Mouse (Mus musculus) lung, embryonic 16.5 days (tissue): ENCODE measurements around the gene Plpp6. TPM values are rescaled to one million over a fixed set of nuclear protein-coding genes. Genes with fewer than 3 reads are reported as not detected.
"Not testable (repeated sequence)": the region's sequence is repeated elsewhere in the genome, so short reads cannot be mapped to it uniquely, and the experiment has no call there.

ENCODE experiments used
- ATAC-seq: fragments of 200-750 bp; cut with Nextera tagmentation; 2 replicates; pipeline ENCODE4 v1.8.0; 2017; ENCODE audit warnings: low read depth, mild to moderate bottlenecking, moderate library complexity
- H3K27ac ChIP-seq: fragments of 300-500 bp; sonication (generic); 2 replicates; pipeline ENCODE4 v1.5.1; 2014; ENCODE audit warnings: mild to moderate bottlenecking, control low read depth, low read length
- H3K27me3 ChIP-seq: fragments of 300-500 bp; sonication (generic); 2 replicates; pipeline ENCODE4 v1.6.1; 2014; ENCODE audit warnings: low read depth, low read length, mixed read lengths; ENCODE audit not compliant: control insufficient read depth, insufficient read depth
- H3K36me3 ChIP-seq: fragments of 300-500 bp; sonication (generic); 2 replicates; pipeline ENCODE4 v1.6.1; 2014; ENCODE audit warnings: low read length; ENCODE audit not compliant: control insufficient read depth, insufficient read depth
- H3K4me1 ChIP-seq: fragments of 300-500 bp; sonication (generic); replicated peaks from 2 replicates; pipeline ENCODE4 v1.6.1; 2014; ENCODE audit warnings: low read length, mixed read lengths; ENCODE audit not compliant: control insufficient read depth, insufficient read depth
- H3K4me2 ChIP-seq: fragments of 300-500 bp; sonication (generic); 2 replicates; pipeline ENCODE4 v1.6.1; 2014; ENCODE audit warnings: low read depth, low read length, control low read depth
- H3K4me3 ChIP-seq: fragments of 300-500 bp; sonication (generic); 2 replicates; pipeline ENCODE4 v1.5.1; 2014; ENCODE audit warnings: mild to moderate bottlenecking, low read length, control low read depth
- H3K9ac ChIP-seq: fragments of 300-500 bp; sonication (generic); 2 replicates; pipeline ENCODE4 v1.6.1; 2014; ENCODE audit warnings: low read length, control low read depth
- H3K9me3 ChIP-seq: fragments of 300-500 bp; sonication (generic); 2 replicates; pipeline ENCODE4 v1.6.1; 2016; ENCODE audit warnings: low read length; ENCODE audit not compliant: control insufficient read depth
- WGBS: fragments of 180-500 bp; shearing (Covaris S2); extraction: QIAGEN DNeasy Blood & Tissue Kit; methylation state at CpG from one replicate; pipeline ENCODE4 v1.1.7; 2014; 5-methylcytosine and 5-hydroxymethylcytosine counted together
- polyA plus RNA-seq: library from polyadenylated mRNA; unstranded; fragments of >200 nt; fragmentation: Nextera tagmentation; extraction: Ambion mirVana; gene quantifications from 2 replicates; pipeline ENCODE4 v1.2.1, GENCODE M21; 2015

Gene Plpp6
- polyA plus RNA-seq, 1 experiment from 2014 or later: 6.7 TPM

DNA sequence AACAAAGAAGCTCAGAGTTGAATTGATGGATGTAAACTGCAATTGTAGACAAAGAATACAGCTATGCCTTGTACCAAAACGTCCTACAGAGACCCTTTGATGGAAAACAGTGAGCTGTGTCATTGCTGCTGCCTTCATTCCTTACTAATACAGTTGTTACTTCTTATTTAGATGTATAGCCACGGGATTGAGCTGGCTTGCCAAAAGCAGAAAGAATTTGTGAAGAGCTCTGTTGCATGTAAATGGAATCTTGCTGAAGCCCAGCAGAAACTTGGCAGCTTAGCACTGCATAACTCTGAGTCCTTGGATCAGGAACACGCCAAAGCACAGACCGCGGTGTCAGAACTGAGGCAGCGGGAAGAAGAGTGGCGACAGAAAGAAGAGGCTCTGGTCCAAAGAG lies 31.1 kb downstream of the Plpp6 start:
- Histone ChIP-seq H3K36me3 (peaks cover 11% of the 10 kb centered on the region), H3K27me3 (no peaks in the 10 kb centered on the region), H3K4me2 (no peak overlapping the region), H3K9ac (no peak overlapping the region), H3K27ac (no peak overlapping the region), H3K4me1 (peaks cover 6% of the 10 kb centered on the region), H3K9me3 (no peaks in the 10 kb centered on the region), H3K4me3 (no peak overlapping the region)
- 80% methylated on average over 7 of the region's 7 CpGs for WGBS
- no peak for ATAC-seq

DNA sequence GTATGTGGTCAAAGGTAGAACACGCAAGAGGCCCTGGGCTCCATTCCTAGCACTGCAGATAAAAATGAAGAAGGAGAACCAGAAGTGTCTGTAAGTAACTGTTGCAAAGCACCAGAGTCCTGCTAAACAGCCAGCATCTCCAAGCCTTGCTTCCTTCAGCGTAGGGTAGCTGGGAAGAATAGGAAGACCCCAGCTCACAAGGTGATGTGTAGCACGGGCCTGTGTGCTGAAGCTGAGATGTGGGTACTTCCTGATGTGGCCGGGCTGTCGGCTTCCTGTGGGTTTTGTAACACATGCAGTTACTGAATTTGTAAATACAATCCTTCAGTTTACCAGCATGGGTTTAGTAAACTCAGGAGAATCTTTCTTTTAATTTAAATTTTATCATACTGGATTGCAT lies 31.6 kb downstream of the Plpp6 start:
- WGBS: 88% methylated on average over 5 of the region's 5 CpGs

DNA sequence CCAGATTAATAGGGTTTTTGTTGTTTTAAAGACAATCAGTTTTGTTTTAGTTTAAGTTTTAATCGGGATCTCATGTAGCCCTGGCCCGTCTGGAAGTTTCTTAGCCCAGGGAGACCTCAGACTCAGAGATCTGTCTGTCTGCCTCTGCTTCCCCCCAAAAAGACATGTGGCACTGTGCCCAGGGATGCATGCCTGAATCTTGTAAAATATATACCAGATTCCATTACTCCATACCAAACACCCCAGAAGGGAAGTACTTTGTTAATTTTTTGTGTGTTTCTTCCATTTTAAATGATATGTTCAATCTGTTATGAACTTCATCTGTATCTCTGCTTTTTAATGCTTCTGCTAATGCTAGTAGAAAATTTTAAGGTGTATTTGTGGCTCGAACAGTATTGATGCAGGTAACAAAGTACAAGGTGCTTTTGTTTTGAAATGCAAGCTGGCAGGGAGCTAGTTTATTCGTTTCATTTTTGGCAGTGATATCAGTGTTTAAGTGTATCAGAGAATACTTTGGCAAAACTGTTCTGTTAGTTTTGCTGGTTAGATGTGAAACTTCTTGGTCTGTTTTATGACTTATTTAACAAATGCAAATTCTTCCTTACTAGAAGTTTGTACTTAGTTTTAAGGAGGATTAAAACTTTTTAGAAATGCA lies 34.4 kb downstream of the Plpp6 start:
- H3K4me2 ChIP-seq: no peak overlapping the region
- no peaks in the 10 kb centered on the region for H3K27me3 ChIP-seq
- peaks cover 21% of the 10 kb centered on the region for H3K36me3 ChIP-seq
- H3K27ac ChIP-seq: no peak overlapping the region
- no peaks in the 10 kb centered on the region for H3K9me3 ChIP-seq
- no peak overlapping the region for H3K4me3 ChIP-seq
- 83% methylated on average over 4 of the region's 4 CpGs for WGBS
- no peak overlapping the region for H3K9ac ChIP-seq
- no peaks in the 10 kb centered on the region for H3K4me1 ChIP-seq
- no peak for ATAC-seq

More for the DNA sequence above, 31.6 kb downstream of the Plpp6 start:
- ATAC-seq: no peak
- no peaks in the 10 kb centered on the region for H3K9me3 ChIP-seq
- H3K27ac ChIP-seq: no peak overlapping the region
- no peak overlapping the region for H3K4me3 ChIP-seq
- H3K4me2 ChIP-seq: no peak overlapping the region
- H3K36me3 ChIP-seq: peaks cover 11% of the 10 kb centered on the region
- peaks cover 6% of the 10 kb centered on the region for H3K4me1 ChIP-seq
- no peak overlapping the region for H3K9ac ChIP-seq
- no peaks in the 10 kb centered on the region for H3K27me3 ChIP-seq

DNA sequence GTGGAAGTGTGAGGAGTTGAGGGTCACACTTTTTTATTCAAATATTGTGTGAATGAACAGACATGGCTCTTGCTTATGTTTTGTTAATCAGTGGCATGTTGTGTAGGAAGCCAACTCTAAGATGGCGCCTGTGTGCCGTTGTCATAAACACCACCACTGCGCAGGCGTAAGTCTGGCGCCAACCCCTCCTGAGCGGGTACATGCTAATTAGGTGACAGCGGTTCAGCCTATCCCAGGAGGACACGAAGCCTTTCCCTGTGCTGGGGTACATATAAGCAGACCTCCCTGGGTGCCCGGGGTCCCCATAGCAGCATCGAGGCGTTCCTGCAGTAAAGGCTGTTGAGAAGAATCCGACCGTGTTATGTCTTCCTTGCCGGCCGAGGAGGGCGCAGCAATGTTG lies 36.6 kb downstream of the Plpp6 start:
- peaks cover 22% of the 10 kb centered on the region for H3K36me3 ChIP-seq
- ATAC-seq, H3K9me3 ChIP-seq, H3K4me2 ChIP-seq, H3K4me3 ChIP-seq, H3K27ac ChIP-seq, H3K27me3 ChIP-seq, H3K4me1 ChIP-seq, H3K9ac ChIP-seq: not testable (repeated sequence)
- 96% methylated on average over 16 of the region's 16 CpGs for WGBS

DNA sequence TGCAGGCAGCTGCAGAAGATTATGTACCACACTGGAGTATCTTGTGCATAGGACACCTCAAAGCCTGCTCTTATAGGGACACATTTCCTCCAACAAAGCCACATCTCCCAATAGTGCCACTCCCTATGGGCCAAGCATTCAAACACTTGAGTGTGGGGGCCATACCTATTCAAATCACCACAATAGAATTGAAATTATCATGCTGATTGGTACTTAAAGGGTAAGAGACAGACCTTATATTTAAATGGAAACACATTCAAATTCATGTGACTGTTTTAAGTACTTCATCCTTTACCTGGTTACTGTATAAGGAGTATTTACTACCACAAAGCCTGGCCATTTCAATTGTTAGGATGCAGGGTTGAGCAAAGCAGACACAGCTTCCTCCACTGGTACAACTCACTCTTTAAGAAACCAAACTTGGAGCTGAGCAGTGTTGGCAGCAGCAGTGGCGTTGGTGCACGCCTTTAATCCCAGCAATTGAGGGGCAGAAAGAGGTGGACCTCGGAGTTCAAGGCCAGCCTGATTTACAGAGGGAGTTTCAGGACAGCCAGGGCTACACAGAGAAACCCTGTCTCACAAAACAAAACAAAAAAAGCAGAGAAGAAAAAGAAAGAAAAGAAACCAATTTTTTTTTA lies 44.4 kb downstream of the Plpp6 start:
- H3K9me3 ChIP-seq: no peaks in the 10 kb centered on the region
- H3K27ac ChIP-seq: no peak overlapping the region
- 90% methylated on average over 3 of the region's 3 CpGs for WGBS
- no peaks in the 10 kb centered on the region for H3K4me1 ChIP-seq
- H3K4me2 ChIP-seq: no peak overlapping the region
- H3K27me3 ChIP-seq: no peaks in the 10 kb centered on the region
- ATAC-seq: no peak
- peaks cover 15% of the 10 kb centered on the region for H3K36me3 ChIP-seq
- H3K9ac ChIP-seq: no peak overlapping the region
- no peak overlapping the region for H3K4me3 ChIP-seq

DNA sequence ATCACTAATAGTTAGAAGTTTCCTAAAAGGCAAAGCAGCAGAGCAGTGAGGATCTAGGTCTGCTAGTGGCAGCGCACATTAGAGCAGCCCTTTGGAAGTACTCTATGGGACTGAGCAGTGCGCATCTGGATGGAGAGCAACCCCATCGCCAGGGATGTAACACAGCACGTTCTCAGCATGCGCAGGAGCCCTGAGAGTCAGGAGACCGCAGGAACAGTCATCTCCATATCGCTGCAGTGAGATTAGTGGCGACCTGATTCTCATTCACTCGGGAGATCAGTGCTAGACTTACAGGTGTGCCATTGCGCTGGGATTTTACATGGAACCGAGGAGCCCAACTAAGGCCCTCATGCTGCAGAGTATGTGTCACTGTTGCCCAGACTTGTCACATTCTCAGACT lies 45.3 kb downstream of the Plpp6 start:
- Histone ChIP-seq H3K9me3 (no peaks in the 10 kb centered on the region), H3K4me1 (no peaks in the 10 kb centered on the region), H3K27ac (no peak overlapping the region), H3K4me3 (no peak overlapping the region), H3K36me3 (peaks cover 16% of the 10 kb centered on the region), H3K27me3 (no peaks in the 10 kb centered on the region), H3K4me2 (no peak overlapping the region), H3K9ac (no peak overlapping the region)
- ATAC-seq: no peak
- WGBS: 92% methylated on average over 11 of the region's 11 CpGs

DNA sequence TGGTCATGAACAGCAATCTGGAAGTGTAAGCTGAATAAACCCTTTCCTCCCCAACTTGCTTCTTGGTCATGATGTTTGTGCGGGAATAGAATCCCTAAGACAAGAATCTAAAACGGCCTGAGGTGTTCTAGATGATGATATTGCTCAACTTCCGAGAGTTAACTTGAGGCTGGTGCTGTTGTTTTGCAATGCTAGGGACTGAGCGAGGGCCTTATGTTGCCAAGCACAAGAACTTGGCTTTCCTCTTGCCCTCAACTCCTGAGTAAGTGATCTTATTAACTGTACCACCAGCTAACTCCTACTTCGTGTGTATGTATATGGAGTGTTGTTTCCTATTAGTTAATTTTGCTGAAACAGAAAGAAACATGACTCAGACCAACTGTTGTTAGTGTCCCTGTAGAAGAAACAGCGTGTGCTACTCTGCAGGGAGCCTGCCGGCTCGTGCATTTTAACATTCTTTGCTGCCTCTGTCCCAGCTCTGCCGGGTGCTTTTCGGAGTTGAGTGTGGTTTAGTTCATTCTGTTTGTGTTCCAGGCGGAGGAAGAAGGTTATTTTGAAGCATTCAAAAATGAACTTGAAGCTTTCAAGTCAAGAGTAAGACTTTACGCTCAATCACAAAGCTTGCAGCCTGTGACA lies 47.7 kb downstream of the Plpp6 start:
- no peak for ATAC-seq
- 91% methylated on average over 12 of the region's 12 CpGs for WGBS
- no peaks in the 10 kb centered on the region for H3K4me1 ChIP-seq
- no peak overlapping the region for H3K4me2 ChIP-seq
- H3K9me3 ChIP-seq: no peaks in the 10 kb centered on the region
- no peaks in the 10 kb centered on the region for H3K27me3 ChIP-seq
- no peak overlapping the region for H3K4me3 ChIP-seq
- H3K36me3 ChIP-seq: peaks cover 14% of the 10 kb centered on the region
- H3K27ac ChIP-seq: no peak overlapping the region
- no peak overlapping the region for H3K9ac ChIP-seq

DNA sequence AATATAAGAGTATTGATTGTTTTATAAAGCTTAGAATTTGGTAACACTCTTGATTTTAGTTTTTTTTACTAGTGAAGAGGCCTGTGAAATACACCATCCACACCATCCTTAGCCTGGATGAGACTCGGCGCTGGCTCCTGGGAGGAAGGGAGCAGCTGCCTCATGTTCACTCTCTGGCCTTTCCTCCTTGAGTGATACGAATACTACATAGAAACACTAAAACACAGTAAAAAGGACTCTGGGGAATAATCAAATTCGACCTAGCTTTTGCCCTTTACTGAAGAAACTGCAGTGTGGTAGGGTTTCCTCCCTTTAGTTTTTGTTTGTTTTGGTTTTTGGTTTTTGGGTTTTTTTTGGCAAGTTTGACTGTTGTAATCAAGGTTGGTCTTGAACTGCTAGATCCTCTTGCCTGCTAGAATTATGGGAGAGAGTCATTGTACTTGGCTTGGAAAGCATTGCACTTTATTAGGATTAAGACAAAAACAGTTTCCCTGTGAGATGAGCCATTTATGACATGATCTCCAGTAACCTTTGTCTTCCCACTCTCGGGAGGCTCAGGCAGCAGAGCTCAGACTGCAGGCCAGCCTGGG lies 50.8 kb downstream of the Plpp6 start:
- no peaks in the 10 kb centered on the region for H3K9me3 ChIP-seq
- no peaks in the 10 kb centered on the region for H3K27me3 ChIP-seq
- no peak for ATAC-seq
- no peak overlapping the region for H3K9ac ChIP-seq
- 82% methylated on average over 5 of the region's 5 CpGs for WGBS
- H3K36me3 ChIP-seq: peaks cover 17% of the 10 kb centered on the region
- no peak overlapping the region for H3K4me2 ChIP-seq
- H3K4me1 ChIP-seq: no peaks in the 10 kb centered on the region
- no peak overlapping the region for H3K27ac ChIP-seq
- no peak overlapping the region for H3K4me3 ChIP-seq

DNA sequence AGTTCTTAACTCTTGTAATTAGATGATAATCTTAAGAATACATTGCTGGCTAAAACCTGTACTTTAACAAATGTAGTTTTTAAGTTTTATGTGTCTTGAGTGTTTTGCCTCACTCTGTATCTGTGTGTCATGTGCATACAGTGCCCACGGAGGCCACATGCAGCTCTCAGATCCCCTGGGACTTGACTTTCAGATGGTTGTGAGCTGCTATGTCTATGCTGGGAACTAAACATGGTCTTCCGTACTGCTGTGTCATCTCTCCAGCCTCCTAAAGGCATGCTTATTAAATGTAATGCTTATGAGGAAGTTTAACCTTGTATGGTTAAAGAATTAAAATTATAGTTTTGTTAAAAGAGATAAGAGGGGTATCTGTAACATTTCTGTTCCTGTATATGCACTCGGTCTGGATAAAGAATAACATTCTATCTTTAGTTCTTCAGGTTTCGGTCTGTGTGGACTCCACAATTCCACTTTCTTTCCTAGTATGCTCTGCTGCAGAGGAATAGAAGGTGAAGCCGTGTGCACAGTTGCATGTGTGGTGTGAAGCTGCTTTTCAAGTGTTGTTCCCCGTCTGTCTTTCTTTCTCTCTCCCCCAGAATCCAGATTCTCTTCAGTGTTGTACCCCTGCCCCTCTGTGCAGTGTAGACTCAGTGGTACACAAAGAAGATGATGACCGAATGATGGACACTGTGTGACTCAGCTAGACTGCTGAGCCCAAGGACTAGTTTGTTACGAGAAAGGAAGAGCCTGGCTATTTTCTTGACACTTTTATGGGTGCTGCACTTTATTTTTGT lies 51.9 kb downstream of the Plpp6 start:
- WGBS: 84% methylated on average over 8 of the region's 8 CpGs
- H3K9ac ChIP-seq: no peak overlapping the region
- H3K36me3 ChIP-seq: peaks cover 23% of the 10 kb centered on the region
- H3K9me3 ChIP-seq: no peaks in the 10 kb centered on the region
- no peak overlapping the region for H3K4me3 ChIP-seq
- no peak overlapping the region for H3K27ac ChIP-seq
- ATAC-seq: no peak
- H3K27me3 ChIP-seq: no peaks in the 10 kb centered on the region
- no peak overlapping the region for H3K4me2 ChIP-seq
- no peaks in the 10 kb centered on the region for H3K4me1 ChIP-seq
